Mouse (Mus musculus) heart, embryonic 12.5 days (tissue): ENCODE measurements around the gene Chd3. TPM values are rescaled to one million over a fixed set of nuclear protein-coding genes. Genes with fewer than 3 reads are reported as not detected.

Experiments
- ATAC-seq: fragments of 200-750 bp; cut with Nextera tagmentation; 2 replicates; pipeline ENCODE4 v1.8.0; 2017; ENCODE audit warnings: moderate TSS enrichment, moderate library complexity; ENCODE audit not compliant: insufficient number of reproducible peaks, low FRiP score
- H3K27ac ChIP-seq: fragments of 300-500 bp; sonication (generic); 2 replicates; pipeline ENCODE4 v1.5.1; 2016; ENCODE audit warnings: mild to moderate bottlenecking, moderate library complexity; ENCODE audit not compliant: poor library complexity, severe bottlenecking
- H3K27me3 ChIP-seq: fragments of 300-500 bp; sonication (generic); replicated peaks from 2 replicates; pipeline ENCODE4 v1.6.1; 2016; ENCODE audit warnings: mild to moderate bottlenecking, moderate library complexity
- H3K36me3 ChIP-seq: fragments of 300-500 bp; sonication (generic); 2 replicates; pipeline ENCODE4 v1.6.1; 2016; ENCODE audit warnings: mild to moderate bottlenecking, moderate library complexity
- H3K4me1 ChIP-seq: fragments of 300-500 bp; sonication (generic); replicated peaks from 2 replicates; pipeline ENCODE4 v1.6.1; 2016; ENCODE audit warnings: mild to moderate bottlenecking
- H3K4me2 ChIP-seq: fragments of 300-500 bp; sonication (generic); 2 replicates; pipeline ENCODE4 v1.6.1; 2016; ENCODE audit warnings: mild to moderate bottlenecking, moderate library complexity
- H3K4me3 ChIP-seq: fragments of 300-500 bp; sonication (generic); 2 replicates; pipeline ENCODE4 v1.5.1; 2016; ENCODE audit warnings: mild to moderate bottlenecking
- H3K9ac ChIP-seq: fragments of 300-500 bp; sonication (generic); 2 replicates; pipeline ENCODE4 v1.6.1; 2016; ENCODE audit warnings: mild to moderate bottlenecking, moderate library complexity
- H3K9me3 ChIP-seq: fragments of 300-500 bp; sonication (generic); replicated peaks from 2 replicates; pipeline ENCODE4 v1.6.1; 2016; ENCODE audit warnings: mild to moderate bottlenecking, moderate library complexity
- WGBS: fragments of 180-500 bp; shearing (Covaris S2); methylation state at CpG from one replicate; pipeline ENCODE4 v1.1.7; 2016; 5-methylcytosine and 5-hydroxymethylcytosine counted together
- polyA plus RNA-seq: library from polyadenylated mRNA; unstranded; fragments of >200 nt; fragmentation: Nextera tagmentation; extraction: Ambion mirVana; gene quantifications from 2 replicates; pipeline ENCODE4 v1.2.1, GENCODE M21; 2016

Chd3 gene
- polyA plus RNA-seq, 1 experiment from 2014 or later, result 19.2 TPM

DNA sequence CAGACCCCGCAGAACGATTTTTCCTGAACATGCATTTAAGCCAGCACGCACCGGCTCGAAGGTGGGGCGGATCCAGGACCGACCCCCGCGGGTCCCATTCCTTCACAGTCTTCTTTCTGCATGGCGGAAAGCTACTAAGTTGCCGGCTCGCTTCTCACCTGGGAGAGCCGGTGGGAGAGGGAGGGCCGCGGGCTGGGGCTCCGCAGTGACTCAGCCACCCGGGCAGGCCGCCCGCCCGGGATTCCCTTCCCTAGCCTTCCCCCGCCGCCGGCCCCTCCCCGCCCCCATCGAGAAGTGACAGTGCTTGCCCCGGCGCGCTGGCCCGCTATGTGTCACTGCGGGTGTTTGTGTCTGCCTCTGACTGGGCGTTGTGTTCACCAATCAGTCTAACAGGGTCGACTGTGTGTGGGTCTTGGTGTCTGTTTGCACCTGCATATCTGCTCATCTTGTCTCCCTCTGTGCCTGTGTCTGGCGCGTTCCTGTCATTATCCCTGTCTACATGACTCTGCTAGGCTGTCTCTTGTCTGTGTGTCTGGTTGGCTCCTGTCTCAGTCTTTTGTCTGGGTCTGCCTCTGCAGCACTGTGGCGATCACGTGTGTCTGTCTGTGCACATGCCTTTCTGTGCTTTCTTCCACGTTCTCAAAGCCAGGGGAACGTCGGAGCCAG, 42.5 kb upstream of the Chd3 start:
- Histone ChIP-seq H3K27ac (peak overlapping the region; percentile 99), H3K36me3 (peaks cover 27% of the 10 kb centered on the region), H3K4me3 (peak overlapping the region; percentile 84), H3K9ac (peak overlapping the region; percentile 97), H3K9me3 (no peaks in the 10 kb centered on the region), H3K4me2 (peak overlapping the region; percentile 88), H3K4me1 (peaks cover 52% of the 10 kb centered on the region), H3K27me3 (no peaks in the 10 kb centered on the region)
- peak; percentile 62 for ATAC-seq
- under 1% methylated on average over 38 of the region's 39 CpGs for WGBS

DNA sequence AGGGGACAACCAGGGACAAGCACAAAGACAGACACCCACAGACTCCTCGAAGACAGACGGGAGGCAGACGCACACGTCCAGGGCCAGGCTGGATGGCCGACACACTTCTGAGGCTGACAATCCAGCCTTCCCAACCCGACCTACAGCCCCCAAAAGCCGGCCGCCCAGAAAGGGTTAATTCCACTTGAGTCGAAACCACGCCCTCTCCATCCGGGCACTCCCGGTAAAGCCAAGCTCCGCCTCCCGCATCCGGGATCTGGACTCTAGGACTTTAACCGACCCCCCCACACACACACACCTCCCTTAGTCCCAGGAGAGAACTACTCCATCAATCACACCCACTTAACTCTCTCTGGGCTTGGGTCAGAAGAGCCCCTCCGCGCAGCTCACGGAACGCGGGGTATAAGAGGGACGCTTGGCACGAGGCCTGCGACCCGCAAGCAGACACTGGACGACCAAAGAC, 41.9 kb upstream of the Chd3 start:
- Histone ChIP-seq H3K4me3 (peak overlapping the region; percentile 84), H3K4me1 (peaks cover 52% of the 10 kb centered on the region), H3K36me3 (peaks cover 33% of the 10 kb centered on the region), H3K4me2 (peak overlapping the region; percentile 88), H3K27me3 (no peaks in the 10 kb centered on the region), H3K27ac (peak overlapping the region; percentile 99), H3K9me3 (no peaks in the 10 kb centered on the region), H3K9ac (peak overlapping the region; percentile 97)
- 0% methylated on average over 26 of the region's 26 CpGs for WGBS
- ATAC-seq, result peak; percentile 72

DNA sequence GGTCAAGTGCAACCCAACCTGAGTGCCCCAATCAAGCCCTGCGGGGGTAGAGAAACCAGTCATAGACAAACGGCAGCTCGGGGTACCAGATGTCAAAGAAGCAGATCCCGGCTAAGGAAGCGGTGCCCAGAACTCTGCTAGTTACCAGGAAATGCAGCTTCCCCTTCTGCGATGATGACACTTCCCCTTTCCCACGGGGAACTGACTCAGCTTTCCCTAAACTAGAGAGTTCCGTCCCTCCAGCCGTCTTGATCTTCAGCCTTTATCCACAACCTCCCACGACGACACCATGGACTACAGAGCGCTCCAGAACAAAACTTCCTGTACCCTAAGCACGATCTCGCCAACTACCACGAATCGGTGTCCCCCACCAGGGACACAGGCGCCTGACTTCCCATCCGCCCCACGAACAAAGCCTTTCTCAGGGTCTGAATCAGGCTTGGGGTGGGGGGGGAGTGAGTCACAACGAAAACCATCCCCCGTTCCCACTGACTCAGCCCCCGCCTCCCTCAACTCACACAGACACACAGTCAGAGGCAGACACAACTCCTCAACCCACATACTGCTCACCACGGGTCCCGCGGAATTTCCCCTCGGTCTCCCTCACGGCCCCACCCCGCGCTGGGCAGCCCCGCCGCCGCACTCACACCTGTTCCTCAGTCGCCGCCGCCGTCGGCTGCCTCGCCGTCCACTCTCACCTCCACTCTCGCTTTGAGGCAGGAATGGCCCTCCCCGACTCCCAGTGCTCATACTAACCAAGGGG, 41.3 kb upstream of the Chd3 start:
- H3K9me3 ChIP-seq, result no peaks in the 10 kb centered on the region
- H3K36me3 ChIP-seq, result peaks cover 39% of the 10 kb centered on the region
- ATAC-seq, result no peak; the same call in 1 of the 2 replicates
- H3K27me3 ChIP-seq, result no peaks in the 10 kb centered on the region
- H3K9ac ChIP-seq, result peak overlapping the region; percentile 97
- WGBS, result under 1% methylated on average over 41 of the region's 41 CpGs
- peak overlapping the region; percentile 84 for H3K4me3 ChIP-seq
- peak overlapping the region; percentile 88 for H3K4me2 ChIP-seq
- peak overlapping the region; percentile 99 for H3K27ac ChIP-seq
- H3K4me1 ChIP-seq, result peaks cover 52% of the 10 kb centered on the region

DNA sequence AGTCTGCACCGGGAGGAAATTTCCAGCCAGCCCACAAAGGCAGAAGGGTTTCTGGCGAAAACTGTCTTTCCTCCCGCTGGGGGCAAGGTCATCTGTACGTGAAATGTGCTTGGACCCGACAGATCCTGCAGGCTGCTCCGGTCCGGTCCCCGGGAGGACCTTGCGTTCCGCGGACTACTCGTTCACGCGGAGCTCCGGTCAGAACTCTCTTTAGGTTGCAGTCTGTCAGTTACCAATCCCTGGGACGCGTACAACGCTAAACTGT, 40.8 kb upstream of the Chd3 start:
- Histone ChIP-seq H3K4me1 (peaks cover 48% of the 10 kb centered on the region), H3K4me2 (peak overlapping the region; percentile 88), H3K9me3 (no peaks in the 10 kb centered on the region), H3K9ac (peak overlapping the region; percentile 97), H3K36me3 (peaks cover 44% of the 10 kb centered on the region), H3K27me3 (no peaks in the 10 kb centered on the region), H3K4me3 (peak overlapping the region; percentile 84), H3K27ac (peak overlapping the region; percentile 99)
- under 1% methylated on average over 18 of the region's 18 CpGs for WGBS
- no peak for ATAC-seq

DNA sequence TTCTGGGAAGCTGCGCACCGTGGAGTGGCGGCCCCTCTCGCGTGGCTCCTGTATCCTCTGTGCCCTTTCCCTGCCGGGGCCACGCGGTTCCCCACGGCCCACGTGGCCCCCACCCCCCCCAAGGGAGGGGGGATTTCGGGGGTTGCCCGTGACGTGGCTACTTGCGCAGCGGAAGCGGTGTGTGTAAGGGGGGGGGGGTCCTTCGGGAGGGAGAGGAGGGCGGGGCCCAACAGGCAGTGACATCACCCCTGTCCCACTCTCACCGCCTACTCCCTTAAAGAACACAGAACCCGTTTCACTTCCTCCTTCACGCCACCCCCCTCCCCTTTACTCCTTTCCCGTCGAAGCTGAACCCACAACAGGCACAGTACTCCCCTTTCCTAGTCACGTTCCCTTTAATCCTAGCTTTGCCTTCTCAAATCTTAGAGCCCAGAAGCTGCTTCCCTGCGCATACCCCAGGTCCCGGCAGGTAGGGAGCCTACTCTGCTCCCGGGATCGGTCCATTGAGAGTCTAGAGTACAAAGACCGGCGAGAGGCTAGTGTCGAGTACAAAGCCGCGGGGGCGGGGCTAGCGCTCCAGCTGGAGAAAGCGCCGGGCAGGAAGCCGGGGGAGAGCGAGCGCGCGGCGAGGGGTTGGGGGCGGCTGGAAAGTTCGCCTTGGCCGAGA, 40.3 kb upstream of the Chd3 start:
- H3K9me3 ChIP-seq, result no peaks in the 10 kb centered on the region
- H3K27ac ChIP-seq, result peak overlapping the region; percentile 99
- peak overlapping the region; percentile 88 for H3K4me2 ChIP-seq
- H3K27me3 ChIP-seq, result no peaks in the 10 kb centered on the region
- H3K9ac ChIP-seq, result peak overlapping the region; percentile 97
- peak; percentile 65 for ATAC-seq
- peaks cover 49% of the 10 kb centered on the region for H3K36me3 ChIP-seq
- peaks cover 44% of the 10 kb centered on the region for H3K4me1 ChIP-seq
- under 1% methylated on average over 44 of the region's 46 CpGs for whole genome bisulfite sequencing
- peak overlapping the region; percentile 84 for H3K4me3 ChIP-seq

DNA sequence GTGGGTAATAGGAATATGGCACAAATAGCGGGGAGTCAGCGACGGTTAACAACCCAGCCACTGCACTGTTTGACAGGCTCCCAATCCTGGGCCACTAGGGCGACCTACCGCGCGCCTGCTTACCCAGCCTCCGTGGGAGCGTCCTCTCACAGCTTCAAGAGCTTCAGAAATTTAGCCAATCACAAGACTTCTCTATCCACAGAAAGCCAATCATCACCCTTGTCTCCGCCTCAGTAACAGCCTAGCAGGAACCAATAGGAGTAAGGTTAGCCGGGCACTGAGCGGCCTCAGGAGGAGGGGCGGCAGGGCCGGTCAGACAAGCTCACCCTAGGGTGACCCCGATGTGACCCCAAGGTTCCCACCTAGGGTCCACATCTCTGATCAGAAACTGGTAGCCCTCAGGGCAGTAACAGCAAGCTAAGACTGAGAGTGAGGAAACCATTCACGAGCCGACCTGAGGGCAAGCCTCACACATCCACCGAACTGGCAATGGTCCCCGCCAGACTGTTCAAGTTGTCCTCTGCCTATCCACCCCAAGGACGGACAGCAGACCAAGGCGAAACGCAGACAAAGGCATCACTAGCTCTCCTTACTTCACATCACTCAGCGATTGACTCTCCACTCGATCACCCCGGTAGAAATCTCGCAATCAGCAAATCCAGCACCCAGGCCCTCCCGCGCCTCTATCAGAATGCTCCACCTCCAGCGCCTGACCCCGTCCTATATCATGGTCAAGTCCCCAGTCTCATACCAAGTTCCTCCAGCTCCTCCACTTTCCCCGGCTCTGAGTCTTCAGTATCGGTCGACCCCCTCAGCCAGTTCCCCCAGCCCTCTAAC, 39.6 kb upstream of the Chd3 start:
- 1% methylated on average over 33 of the region's 33 CpGs for WGBS
- Histone ChIP-seq H3K9me3 (no peaks in the 10 kb centered on the region), H3K4me3 (peak overlapping the region; percentile 84), H3K4me1 (peaks cover 36% of the 10 kb centered on the region), H3K27ac (peak overlapping the region; percentile 99), H3K27me3 (no peaks in the 10 kb centered on the region), H3K36me3 (peaks cover 56% of the 10 kb centered on the region), H3K4me2 (peak overlapping the region; percentile 88), H3K9ac (peak overlapping the region; percentile 97)
- ATAC-seq, result peak; percentile 79

DNA sequence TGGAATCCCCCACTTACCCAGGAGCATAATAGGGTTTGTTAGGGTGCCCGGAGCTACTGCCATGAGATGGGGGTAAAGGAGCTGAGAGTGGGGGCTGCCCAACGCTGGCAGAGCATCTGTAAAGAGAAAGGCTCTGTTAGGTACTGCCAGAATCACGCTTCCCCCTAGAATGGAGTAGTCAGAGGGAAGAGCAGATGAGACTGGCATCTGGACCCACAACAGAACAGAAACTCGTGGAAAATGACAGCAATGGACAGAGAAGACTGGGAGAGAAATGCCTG, 38.5 kb upstream of the Chd3 start:
- Histone ChIP-seq H3K4me3 (0 out of 2 replicates have a peak overlapping the region, but pooled peaks have one; percentile 84), H3K4me1 (peaks cover 25% of the 10 kb centered on the region), H3K27me3 (no peaks in the 10 kb centered on the region), H3K36me3 (peaks cover 59% of the 10 kb centered on the region), H3K4me2 (peak overlapping the region; percentile 88; the same call in 1 of the 2 replicates), H3K9ac (peak overlapping the region; percentile 97), H3K9me3 (no peaks in the 10 kb centered on the region), H3K27ac (no peak overlapping the region)
- WGBS, result 79% methylated on average over 4 of the region's 4 CpGs
- no peak for ATAC-seq

DNA sequence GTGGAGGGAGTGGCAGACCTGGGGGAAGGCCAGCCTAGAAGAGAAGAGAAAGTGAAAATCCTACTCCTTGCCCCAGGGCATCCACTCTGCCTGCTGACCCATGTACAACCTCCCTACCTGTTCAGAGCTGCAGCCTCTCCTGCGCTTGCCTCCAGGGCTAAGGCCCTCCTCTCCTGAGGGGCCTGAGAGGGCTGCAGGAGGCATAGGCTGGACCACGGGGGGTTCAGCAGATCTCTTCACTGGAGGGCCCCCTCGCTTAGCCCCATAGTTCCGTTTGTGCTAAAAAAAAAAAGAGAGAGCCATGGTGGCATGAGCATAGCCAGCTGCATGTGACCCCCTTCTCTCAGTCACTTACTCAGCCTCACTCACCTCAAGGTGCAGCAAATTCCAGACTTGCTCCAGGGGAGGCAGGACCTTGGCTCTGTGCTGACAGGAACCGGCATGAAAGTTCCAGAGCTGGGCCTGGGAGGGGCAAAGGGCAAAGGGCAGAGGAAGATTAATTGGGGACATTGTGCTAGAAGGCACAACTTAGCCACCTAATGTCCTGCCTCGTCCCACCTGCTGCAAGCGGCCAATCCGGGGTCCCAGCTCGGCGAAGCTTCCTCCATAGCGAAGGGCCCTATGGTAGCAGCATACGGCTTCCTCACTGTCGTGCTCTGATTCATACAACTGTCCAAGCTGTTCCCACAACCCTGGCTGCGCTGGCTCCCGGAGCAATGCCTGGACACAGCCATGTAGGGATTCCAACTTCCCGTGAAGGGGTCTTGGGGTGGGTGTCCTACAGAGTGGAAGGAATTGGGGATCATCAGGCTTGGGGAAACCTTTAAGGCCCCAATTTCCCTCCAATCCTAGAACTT, 37.9 kb upstream of the Chd3 start:
- no peak for ATAC-seq
- Histone ChIP-seq H3K27me3 (no peaks in the 10 kb centered on the region), H3K27ac (no peak overlapping the region), H3K9ac (peak overlapping the region; percentile 97; the same call in 1 of the 2 replicates), H3K36me3 (peaks cover 59% of the 10 kb centered on the region), H3K9me3 (no peaks in the 10 kb centered on the region), H3K4me3 (no peak overlapping the region), H3K4me1 (peaks cover 20% of the 10 kb centered on the region), H3K4me2 (0 out of 2 replicates have a peak overlapping the region, but pooled peaks have one; percentile 3)
- 85% methylated on average over 16 of the region's 16 CpGs for WGBS

DNA sequence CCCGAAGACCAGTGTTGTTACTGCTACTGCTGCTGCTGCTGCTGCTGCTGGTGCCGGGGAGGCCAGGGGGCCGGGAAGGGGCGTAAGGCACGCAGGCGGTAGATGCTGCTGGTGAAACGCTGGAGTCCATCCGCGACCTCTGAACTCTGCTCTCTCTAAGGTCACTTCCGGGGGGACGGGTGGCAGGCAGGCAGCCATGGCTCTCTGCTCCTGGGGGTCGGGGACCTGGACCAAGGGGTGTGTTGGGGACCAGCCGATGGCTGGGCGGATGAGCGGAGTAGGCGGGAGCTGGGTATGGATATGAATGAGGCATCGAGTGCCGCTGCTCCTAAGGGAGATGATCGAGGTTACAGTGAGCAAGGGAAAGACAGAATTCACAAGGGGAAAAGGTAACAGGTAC, 37.1 kb upstream of the Chd3 start:
- Histone ChIP-seq H3K36me3 (peaks cover 68% of the 10 kb centered on the region), H3K4me1 (peaks cover 15% of the 10 kb centered on the region), H3K27ac (no peak overlapping the region), H3K9me3 (no peaks in the 10 kb centered on the region), H3K4me2 (no peak overlapping the region), H3K4me3 (no peak overlapping the region), H3K27me3 (no peaks in the 10 kb centered on the region), H3K9ac (no peak overlapping the region)
- 92% methylated on average over 19 of the region's 19 CpGs for WGBS
- no peak for ATAC-seq
